Mouse (Mus musculus) activated CD4-positive, CD25-positive, alpha-beta regulatory T cell, adult 4 months (primary cell): ENCODE results near the gene Rimklb. TPM values are rescaled to one million over a fixed set of nuclear protein-coding genes. Genes with fewer than 3 reads are reported as not detected.
A peak's percentile ranks its signal among the peaks of the same experiment; 100 is the strongest.
"Not testable (repeated sequence)": the region's sequence is repeated elsewhere in the genome, so short reads cannot be mapped to it uniquely, and the experiment has no call there.

Experiments used
- ATAC-seq: one replicate; pipeline ENCODE4 v1.8.0; 2017
- polyA plus RNA-seq, 2 experiments: library from polyadenylated mRNA; unstranded; fragments of 100-300 nt; shearing (Covaris generic); gene quantifications; one replicate each; pipeline ENCODE4 v1.2.1; 2017

The Rimklb gene
- polyA plus RNA-seq, 2 experiments from 2014 or later = 0.32 to 0.42 TPM

DNA sequence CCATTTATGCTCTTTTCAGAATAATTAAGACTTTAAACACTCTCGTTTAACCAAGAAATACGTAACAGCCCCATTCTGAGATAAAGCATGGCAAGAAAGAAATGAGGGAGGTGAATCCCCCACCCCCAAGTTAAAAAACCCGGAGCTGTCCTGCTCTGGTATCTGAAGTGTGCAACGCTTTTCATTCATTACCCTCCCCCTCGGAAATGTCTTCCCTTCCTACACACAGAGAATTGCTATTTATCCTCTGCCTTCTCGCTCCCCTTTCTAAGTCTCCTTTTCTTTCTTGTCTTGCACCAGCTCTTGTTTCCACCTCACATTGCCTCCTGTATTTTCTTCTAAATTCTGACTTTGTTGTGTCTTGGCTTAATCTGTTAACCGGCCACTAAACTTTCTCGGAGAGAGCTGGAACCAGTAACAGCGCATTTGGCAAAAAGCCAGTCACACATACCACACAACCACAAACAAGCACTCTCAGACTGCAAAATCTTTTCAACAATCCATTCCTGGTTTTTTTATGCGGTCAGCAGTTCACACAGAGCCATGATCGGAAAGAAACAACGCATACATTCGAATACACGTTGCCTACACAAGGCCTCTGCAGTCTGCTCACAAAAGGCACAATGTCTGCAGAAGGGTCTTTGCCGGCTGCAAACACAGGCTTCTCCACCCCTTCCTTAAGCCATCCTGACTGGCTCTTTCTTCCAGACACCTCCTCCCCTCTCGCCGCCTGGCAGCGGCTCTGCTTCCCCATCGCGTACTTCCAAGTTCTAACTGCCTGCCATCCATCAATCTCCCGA, 3.3 kb downstream of the Rimklb start:
- no peak for ATAC-seq

DNA sequence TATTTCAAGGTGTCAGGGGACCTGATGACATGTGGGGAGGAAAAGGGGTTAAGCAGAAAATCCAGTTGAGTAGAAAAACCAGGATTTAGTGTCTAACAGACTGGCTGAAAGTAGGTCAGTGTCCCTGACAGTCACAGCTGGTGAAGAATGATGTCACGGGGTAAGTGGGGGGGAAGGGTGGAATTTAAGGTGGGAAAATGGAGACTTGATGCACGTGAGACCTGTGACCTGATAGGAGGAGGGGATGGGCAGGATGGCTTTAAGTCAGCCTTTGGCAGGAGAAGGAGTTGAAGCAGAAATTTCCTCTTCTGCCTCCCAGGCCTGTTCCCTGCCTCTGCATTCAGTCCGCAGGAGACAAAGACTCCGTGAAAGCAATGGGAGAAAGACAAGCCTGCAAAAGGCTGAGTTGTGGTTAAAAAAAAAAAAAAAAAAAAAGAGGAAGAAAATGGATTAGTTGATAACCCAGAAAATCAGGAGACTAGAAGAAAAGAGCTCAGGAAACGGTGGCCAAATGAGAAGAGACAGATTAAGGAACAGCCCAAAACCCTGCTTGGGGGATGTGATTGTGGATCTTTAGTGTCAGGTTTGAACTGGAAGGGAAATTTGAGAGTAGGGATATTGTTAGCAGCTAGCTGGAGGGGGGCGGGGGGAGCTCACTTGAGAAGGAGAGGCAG, 4.6 kb downstream of the Rimklb start:
- no peak for ATAC-seq

- no peak for ATAC-seq
Observed at GRCm38 (mm10) chr6:122492479-122492878, 6.1 kb downstream of the Rimklb start.

GRCm38 (mm10) chr6:122491557-122491956, 7.0 kb downstream of the Rimklb start:
- ATAC-seq = peak; percentile 55

- no peak for ATAC-seq
Observed at GRCm38 (mm10) chr6:122490929-122491512, 7.5 kb downstream of the Rimklb start.

DNA sequence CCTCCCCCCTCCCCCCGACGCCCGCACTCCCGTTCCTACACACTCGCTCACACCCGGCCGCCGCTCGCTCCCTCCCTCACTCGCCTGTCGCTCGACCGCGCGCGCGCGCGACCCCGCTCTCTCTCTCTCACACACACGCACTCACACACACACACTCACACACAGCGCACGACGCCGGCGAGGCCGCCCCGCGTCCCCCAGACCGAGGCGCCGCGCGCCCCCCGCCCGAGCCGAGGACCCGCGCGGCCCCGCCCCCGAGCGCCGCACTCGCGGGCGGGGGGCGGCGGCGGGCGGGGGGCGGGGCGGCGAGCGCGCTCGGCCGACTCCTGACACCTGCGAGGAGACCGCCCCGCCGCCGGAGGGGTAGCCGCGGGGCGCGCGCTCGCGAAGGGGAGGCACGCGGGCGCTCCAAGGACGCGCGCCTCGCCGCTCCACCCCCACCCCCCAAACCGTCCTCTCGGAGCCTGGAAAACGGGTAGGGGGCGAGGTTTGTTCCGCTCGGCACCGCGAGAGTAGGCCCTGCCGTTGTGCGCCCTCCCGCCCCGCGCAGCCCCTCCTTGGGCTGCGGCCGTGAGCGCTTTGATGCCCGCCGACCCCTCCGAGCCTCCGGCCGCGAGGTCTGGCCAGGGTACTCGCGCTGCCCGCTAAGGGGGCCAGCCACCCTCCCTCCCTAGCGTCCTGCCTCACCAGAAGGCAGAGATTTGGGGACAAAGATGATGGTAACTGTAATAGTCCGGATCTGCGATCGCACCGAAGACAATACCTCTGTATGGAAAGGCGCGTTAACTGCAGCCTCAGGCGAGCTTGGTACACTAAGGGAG, 12.1 kb downstream of the Rimklb start:
- ATAC-seq = no peak

GRCm38 (mm10) chr6:122485401-122486296, 12.9 kb downstream of the Rimklb start:
- peak; percentile 29 for ATAC-seq

DNA sequence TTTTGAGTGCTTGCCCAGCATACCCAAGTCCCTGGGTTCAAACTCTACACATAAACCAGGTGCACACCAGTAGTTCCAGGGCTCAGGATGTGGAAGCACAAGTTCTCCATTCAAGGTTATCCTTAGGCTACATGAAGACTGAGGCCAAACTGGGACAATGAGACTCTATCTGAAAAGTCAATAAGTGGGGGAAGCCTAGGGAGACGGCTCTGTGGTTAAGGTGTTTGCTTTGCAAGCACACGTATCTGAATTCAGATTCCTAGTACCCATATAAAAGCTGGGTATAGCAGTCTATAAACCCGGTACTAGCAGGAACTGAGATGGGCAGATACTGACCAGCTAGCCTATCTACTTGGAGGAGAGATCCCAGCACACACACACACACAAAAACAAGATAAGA, 20.5 kb downstream of the Rimklb start:
- no peak for ATAC-seq

GRCm38 (mm10) chr6:122471461-122471860, 27.1 kb downstream of the Rimklb start:
- ATAC-seq = not testable (repeated sequence)

DNA sequence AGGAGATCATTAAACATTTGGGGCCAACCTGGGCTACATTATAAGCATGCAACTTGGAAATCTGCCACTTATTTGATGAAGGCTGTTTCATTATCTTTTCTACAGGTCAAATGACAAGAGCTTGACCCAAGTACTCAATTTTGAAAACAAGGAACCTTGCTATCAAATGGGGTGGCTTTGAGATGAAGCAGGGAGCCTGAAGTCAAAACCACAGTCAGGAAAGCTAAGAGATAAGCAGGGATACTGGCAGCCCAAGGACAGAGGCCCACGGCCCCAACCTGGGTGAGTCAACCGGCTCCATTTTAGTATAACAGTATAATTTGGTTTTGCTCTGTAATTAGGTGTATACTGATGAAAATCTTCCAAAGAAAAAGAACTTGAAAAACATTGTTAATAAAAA, 28.3 kb downstream of the Rimklb start:
- no peak for ATAC-seq

DNA sequence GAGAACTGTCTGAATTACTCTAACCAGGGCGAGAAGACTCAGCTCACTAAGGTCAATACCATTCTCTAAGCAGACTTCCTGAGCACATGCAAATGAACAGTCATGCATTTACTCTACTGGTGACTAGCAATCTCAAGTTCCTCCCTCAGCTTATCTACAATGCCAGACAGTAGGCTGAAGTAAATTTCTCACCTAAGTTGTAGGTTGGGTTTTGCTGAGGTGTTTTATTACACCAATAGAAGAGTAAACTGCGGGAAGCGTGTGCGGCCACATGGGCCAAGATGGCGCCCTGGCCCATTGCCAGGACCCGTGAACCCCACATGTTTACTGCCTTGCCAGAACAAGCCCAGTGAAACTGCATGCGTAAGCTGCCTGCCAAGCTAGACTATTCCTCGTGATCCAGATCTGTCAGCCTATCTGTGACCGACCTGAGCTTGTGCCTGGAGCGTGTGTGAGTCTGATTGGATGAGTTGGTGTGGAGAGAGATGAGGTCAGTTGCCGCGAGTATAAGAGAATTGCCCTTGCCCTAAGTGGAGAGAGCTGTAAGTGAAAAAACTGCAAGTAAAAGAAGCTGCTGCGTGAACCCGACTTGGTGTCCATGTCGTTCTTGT, 29.4 kb downstream of the Rimklb start:
- ATAC-seq = no peak

GRCm38 (mm10) chr6:122466092-122466713, 32.4 kb downstream of the Rimklb start:
- ATAC-seq = no peak

DNA sequence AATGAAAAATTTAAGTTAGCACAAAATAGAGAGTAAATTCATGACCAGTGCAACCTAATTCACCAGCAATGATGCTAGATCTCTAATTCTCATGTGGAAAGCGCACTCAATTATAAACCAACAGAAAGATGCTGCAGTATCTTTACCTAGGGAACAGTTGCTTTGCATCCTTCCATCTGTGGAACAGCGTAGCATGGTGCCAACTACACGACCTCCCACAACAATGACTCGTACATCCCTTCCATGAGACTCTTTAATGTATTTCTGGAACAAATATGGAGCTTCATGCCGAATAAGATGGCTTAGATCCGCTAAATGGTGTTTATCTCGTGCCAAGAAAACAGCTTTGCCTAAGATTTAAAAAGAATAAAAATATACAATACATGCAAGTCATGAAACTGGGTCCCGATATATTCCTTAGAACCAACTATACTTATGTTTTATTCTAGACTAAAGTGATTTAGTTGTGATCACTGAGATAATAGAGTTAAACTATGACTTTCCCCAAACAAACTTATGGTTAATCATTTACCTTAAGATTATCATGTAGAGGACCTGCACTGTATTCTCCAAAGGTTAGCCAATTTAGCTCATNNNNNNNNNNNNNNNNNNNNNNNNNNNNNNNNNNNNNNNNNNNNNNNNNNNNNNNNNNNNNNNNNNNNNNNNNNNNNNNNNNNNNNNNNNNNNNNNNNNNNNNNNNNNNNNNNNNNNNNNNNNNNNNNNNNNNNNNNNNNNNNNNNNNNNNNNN, 39.4 kb downstream of the Rimklb start:
- no peak for ATAC-seq

DNA sequence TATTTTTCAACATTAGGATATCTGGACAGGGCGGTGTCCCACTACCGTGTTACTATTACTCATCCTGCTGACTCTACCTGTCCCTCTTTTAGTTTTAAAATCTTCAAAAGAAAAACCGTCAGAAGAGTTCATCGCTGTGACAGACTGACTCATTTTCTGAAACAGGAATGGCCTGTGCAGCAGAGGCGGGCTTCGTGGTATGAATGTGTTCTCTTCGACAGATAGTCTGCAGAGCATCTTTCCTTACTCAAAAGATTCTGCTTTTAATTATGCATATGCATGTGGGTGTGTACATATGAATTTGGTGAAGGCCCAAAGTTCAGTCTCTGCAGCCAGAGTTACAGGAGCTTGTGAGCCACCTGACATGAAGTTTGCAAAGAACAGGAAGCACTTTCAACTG, 50.7 kb downstream of the Rimklb start:
- ATAC-seq = peak; percentile 49

DNA sequence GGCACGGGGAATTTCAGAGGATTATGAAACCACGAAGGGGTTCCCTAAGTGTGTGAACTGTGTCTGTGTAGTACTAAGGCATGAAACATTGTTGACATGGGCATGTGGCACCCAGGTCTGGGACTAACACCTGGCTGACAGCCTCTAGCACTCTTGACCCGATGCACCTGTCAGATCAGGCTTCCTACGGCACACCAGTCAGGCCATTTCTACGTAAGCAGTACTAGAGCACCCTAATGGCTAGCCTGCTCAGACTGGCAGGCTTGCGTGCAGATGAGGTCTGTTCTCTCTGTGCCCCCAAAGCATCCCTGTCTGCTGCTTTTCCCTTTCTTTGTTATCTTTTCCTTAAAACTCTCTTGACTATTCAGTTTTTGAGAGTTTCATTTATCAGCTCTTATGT, 53.3 kb downstream of the Rimklb start:
- no peak for ATAC-seq

DNA sequence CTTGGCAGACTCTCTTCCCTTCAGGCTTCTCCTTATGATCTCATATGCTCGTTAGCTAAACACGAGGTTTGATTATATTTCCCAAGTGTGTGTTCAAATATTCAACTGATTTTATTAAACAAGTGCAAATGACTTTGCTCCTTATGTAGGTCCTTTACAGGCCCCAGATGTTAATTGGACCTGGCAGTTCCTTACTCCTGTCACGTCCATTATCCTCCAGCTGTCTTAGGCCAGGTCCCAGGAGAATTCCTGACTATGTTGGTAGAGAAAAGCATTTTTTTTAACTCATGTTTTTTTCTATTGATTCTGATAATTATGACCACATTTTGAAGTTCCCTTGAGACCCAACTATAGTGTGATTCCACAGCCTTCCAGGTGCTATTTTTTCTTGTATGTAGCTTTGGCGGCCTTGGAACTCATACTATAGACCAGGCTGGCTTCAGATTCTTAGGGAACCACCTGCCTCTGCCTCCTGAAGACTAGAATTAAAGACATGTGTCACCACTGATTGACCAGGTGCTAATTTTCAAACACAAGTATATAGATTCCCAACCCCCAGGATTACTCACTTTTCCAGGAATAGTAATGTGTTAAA, 57.8 kb downstream of the Rimklb start:
- no peak for ATAC-seq

DNA sequence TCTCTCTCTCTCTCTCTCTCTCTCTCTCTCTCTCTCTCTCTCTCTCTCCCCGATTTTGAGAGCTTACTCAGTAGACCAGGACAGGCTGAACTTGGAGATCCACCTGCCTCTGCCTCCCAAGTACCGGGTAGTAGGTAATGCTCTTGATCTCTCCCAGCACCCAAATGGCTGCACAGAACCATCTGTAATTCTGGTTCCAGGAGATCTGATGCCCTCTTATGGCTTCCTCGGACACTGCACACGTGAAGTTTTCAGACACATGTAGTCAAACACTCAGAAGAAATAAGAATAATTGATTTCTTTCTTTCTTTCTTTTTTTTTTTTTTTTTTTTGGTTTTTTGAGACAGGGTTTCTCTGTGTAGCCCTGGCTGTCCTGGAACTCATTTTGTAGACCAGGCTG, 59.3 kb downstream of the Rimklb start:
- no peak for ATAC-seq

DNA sequence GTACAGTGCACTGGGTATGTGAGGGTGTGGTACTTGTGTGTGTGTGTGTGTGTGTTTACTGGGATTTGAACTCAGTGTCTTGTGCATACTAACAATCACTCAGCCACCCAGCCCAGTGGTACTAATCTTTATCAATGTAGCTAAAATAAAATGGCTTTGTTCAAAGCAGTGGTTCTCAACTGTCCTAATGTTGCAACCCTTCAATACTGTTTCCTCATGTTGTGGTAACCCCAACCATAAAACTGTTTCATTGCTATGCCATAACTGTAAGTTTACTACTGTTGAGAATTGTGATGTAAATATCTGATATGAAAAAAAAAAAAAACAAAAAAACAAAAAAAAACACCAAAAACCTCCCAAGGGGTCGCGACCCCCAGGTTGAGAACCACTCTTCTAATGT, 63.3 kb downstream of the Rimklb start:
- ATAC-seq = no peak

GRCm38 (mm10) chr6:122427456-122427855, 71.1 kb downstream of the Rimklb start:
- ATAC-seq = no peak

- no peak for ATAC-seq
Observed at GRCm38 (mm10) chr6:122417015-122417414, 81.5 kb downstream of the Rimklb start.
